Mouse (Mus musculus) liver, postnatal 0 days (tissue): ENCODE results near the gene Bbx. TPM values are rescaled to one million over a fixed set of nuclear protein-coding genes. Genes with fewer than 3 reads are reported as not detected.

ENCODE experiments used
- ATAC-seq: fragments of 200-750 bp; cut with Nextera tagmentation; 2 replicates; pipeline ENCODE4 v1.8.0; 2017; ENCODE audit warnings: mild to moderate bottlenecking, moderate library complexity
- DNase-seq: peaks from one replicate; pipeline ENCODE4 v3.0.0-alpha.2; 2016
- H3K27ac ChIP-seq: fragments of 300-500 bp; sonication (generic); 2 replicates; pipeline ENCODE4 v1.5.1; 2014; ENCODE audit warnings: antibody characterized with exemption, moderate library complexity, mild to moderate bottlenecking, low read depth
- H3K27me3 ChIP-seq: fragments of 300-500 bp; sonication (generic); 2 replicates; pipeline ENCODE4 v1.6.1; 2014; ENCODE audit warnings: low read length, control low read depth, mixed read lengths; ENCODE audit not compliant: insufficient read depth
- H3K36me3 ChIP-seq: fragments of 300-500 bp; sonication (generic); replicated peaks from 2 replicates; pipeline ENCODE4 v1.6.1; 2014; ENCODE audit warnings: mild to moderate bottlenecking, control low read depth, low read length, moderate library complexity, mixed read lengths; ENCODE audit not compliant: insufficient read depth
- H3K4me1 ChIP-seq: fragments of 300-500 bp; sonication (generic); 2 replicates; pipeline ENCODE4 v1.6.1; 2014; ENCODE audit warnings: antibody characterized with exemption, mild to moderate bottlenecking, control low read depth; ENCODE audit not compliant: insufficient read depth
- H3K4me2 ChIP-seq: fragments of 300-500 bp; sonication (generic); 2 replicates; pipeline ENCODE4 v1.6.1; 2014; ENCODE audit warnings: low read depth, mild to moderate bottlenecking, low read length, moderate library complexity, mixed read lengths
- H3K4me3 ChIP-seq: fragments of 300-500 bp; sonication (generic); 2 replicates; pipeline ENCODE4 v1.5.1; 2014; ENCODE audit warnings: low read depth, low read length
- H3K9ac ChIP-seq: fragments of 300-500 bp; sonication (generic); replicated peaks from 2 replicates; pipeline ENCODE4 v1.6.1; 2014; ENCODE audit warnings: mild to moderate bottlenecking, moderate library complexity
- H3K9me3 ChIP-seq: fragments of 300-500 bp; sonication (generic); 2 replicates; pipeline ENCODE4 v1.6.1; 2016; ENCODE audit warnings: mild to moderate bottlenecking, control low read depth, low read length, mixed read lengths
- CTCF ChIP-seq: sonication (generic); IDR thresholded peaks from 2 replicates; pipeline ENCODE4 v1.5.1; 2016; ENCODE audit warnings: antibody characterized with exemption, low read depth
- EP300 ChIP-seq: IDR thresholded peaks from 2 replicates; pipeline ENCODE4 v1.6.1; 2016; ENCODE audit warnings: antibody characterized with exemption, low read depth, mild to moderate bottlenecking
- WGBS: fragments of 180-500 bp; shearing (Covaris S2); extraction: QIAGEN DNeasy Blood & Tissue Kit; methylation state at CpG from one replicate; pipeline ENCODE4 v1.1.7; 2014; ENCODE audit not compliant: insufficient replicate concordance; 5-methylcytosine and 5-hydroxymethylcytosine counted together
- polyA plus RNA-seq: library from polyadenylated mRNA; unstranded; fragments of >200 nt; fragmentation: Nextera tagmentation; extraction: Ambion mirVana; gene quantifications from 2 replicates; pipeline ENCODE4 v1.2.1, GENCODE M21; 2015

Bbx gene
- polyA plus RNA-seq, 1 experiment from 2014 or later = 7.9 TPM

DNA sequence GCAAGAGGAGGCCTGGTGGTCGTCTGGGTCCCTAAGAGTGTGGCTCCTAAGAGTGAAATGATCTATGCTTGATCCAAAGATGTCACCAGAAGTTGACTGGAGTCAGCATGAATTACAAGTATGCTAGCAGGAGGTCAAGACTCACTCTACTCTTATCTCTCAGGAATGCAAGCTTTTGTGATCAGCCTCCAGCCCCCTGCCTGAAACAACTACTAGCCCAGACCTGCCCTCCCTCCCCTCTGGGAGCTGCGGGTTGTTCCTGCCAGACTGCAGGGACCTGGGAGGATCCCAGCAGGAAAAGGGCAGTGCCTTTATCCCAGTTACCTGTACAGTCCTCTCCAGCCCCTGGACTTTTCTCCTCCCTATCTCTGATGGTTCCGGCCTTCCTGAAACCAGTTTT lies 27.0 kb upstream of the Bbx start:
- TF ChIP-seq EP300 = no peak
- TF ChIP-seq CTCF = no peak
- no peak for ATAC-seq
- WGBS = 53% methylated on average over 3 of the region's 3 CpGs

DNA sequence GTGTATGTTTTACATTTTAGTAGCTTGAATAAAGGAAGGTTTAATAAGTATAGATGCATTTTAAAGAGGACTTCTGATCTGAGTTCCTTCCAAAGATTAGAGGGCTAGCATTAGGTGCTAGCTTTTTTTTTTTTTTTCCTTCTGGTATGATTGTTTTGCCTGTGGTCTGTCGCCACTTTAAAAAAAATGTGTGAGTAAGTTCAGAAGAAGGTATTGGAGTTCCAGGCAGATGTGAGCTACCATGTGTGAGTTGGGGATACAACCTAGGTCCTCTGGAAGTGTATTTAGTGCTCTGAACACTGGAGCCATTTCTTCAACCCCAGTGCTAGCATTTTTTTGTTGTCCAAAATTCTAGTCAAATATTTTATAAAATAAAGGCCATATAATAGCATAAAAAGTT lies 23.9 kb upstream of the Bbx start:
- no peak overlapping the region for H3K4me3 ChIP-seq
- ATAC-seq (no peak), DNase-seq (no peak)
- H3K4me1 ChIP-seq = no peaks in the 10 kb centered on the region
- H3K27ac ChIP-seq = no peak overlapping the region
- TF ChIP-seq CTCF (no peak), EP300 (no peak)
- H3K27me3 ChIP-seq = no peaks in the 10 kb centered on the region
- H3K4me2 ChIP-seq = no peak overlapping the region
- no peaks in the 10 kb centered on the region for H3K36me3 ChIP-seq
- H3K9me3 ChIP-seq = no peaks in the 10 kb centered on the region
- 62% methylated on average over 1 of the region's 1 CpGs for WGBS
- no peak overlapping the region for H3K9ac ChIP-seq

More for the DNA sequence above, 27.0 kb upstream of the Bbx start:
- Histone ChIP-seq H3K4me2 (no peak overlapping the region), H3K9ac (no peak overlapping the region), H3K9me3 (no peaks in the 10 kb centered on the region), H3K27ac (no peak overlapping the region), H3K27me3 (no peaks in the 10 kb centered on the region), H3K4me1 (no peaks in the 10 kb centered on the region), H3K36me3 (no peaks in the 10 kb centered on the region), H3K4me3 (no peak overlapping the region)
- no peak for DNase-seq

DNA sequence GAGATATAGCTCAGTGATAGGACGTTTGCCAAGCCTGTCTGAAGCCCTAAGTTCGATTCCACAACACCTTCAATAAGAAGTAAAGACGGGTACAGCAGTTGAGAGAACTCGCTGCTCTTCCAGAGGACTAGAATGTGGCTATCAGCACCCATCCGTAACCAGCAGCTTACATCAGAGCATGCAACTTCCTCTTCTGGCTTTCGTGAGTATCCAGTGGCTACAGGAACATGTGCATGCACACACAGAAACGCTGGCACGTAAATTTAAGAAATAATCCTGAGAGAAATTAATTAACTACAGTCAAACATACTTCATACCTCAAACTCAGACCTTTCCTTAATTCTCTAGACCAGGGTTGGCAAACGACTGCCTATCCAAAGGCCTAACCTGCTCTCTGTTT lies 16.9 kb upstream of the Bbx start:
- no peak overlapping the region for H3K4me2 ChIP-seq
- WGBS = 48% methylated on average over 9 of the region's 9 CpGs
- H3K27ac ChIP-seq = no peak overlapping the region
- no peak for ATAC-seq
- H3K9ac ChIP-seq = no peak overlapping the region
- no peaks in the 10 kb centered on the region for H3K4me1 ChIP-seq
- no peaks in the 10 kb centered on the region for H3K9me3 ChIP-seq
- no peaks in the 10 kb centered on the region for H3K27me3 ChIP-seq
- DNase-seq = no peak
- H3K4me3 ChIP-seq = no peak overlapping the region
- TF ChIP-seq CTCF = no peak
- TF ChIP-seq EP300 = no peak
- no peaks in the 10 kb centered on the region for H3K36me3 ChIP-seq

DNA sequence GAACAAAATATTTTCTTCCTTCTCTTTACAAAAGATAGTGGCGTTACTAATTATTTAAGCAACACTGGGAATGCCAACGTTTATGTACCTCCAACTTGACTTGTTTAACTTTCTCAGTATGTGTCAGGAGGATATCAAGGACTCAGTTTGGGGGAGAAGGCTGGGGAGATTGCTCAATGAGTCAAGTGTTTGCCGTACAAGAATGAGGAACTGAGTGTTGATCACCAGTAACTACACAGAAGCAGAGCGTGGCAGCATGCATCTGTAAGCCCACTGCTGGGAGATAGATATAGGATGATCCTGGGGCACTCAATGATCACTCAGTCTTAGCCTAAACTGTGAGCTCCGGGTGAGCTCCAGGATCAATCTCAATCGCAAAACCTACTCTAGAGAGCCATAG lies 12.8 kb upstream of the Bbx start:
- no peak for ATAC-seq
- TF ChIP-seq EP300 (no peak), CTCF (no peak)
- H3K9me3 ChIP-seq = no peaks in the 10 kb centered on the region
- no peak overlapping the region for H3K27ac ChIP-seq
- H3K4me1 ChIP-seq = no peaks in the 10 kb centered on the region
- H3K36me3 ChIP-seq = no peaks in the 10 kb centered on the region
- no peaks in the 10 kb centered on the region for H3K27me3 ChIP-seq
- WGBS = 33% methylated on average over 6 of the region's 6 CpGs
- no peak for DNase-seq
- H3K4me3 ChIP-seq = no peak overlapping the region
- no peak overlapping the region for H3K4me2 ChIP-seq
- no peak overlapping the region for H3K9ac ChIP-seq

DNA sequence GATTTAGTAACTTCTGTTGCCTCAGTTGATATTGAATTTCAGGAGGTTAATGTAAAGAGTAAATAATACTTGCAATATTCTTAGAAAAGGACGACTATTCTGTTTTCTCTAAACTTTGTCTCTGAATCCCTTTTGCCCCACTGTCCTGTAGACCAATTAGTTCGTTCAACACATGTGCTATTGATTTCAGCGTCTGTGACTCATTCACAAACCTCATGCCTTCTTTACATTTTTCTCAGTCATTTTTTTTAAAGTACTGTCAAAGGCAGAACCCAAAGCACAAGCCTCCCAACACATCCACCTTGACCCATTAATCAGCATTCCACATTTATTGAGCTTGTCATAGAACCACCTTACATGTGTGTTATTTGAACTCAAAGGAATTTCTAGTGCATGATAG lies 6.6 kb upstream of the Bbx start:
- no peak for TF ChIP-seq CTCF
- TF ChIP-seq EP300 = no peak
- H3K9ac ChIP-seq = no peak overlapping the region
- no peaks in the 10 kb centered on the region for H3K36me3 ChIP-seq
- H3K4me2 ChIP-seq = no peak overlapping the region
- 67% methylated on average over 3 of the region's 3 CpGs for WGBS
- DNase-seq = no peak
- H3K4me3 ChIP-seq = no peak overlapping the region
- no peak for ATAC-seq
- no peaks in the 10 kb centered on the region for H3K9me3 ChIP-seq
- no peak overlapping the region for H3K27ac ChIP-seq
- H3K4me1 ChIP-seq = no peaks in the 10 kb centered on the region
- no peaks in the 10 kb centered on the region for H3K27me3 ChIP-seq

DNA sequence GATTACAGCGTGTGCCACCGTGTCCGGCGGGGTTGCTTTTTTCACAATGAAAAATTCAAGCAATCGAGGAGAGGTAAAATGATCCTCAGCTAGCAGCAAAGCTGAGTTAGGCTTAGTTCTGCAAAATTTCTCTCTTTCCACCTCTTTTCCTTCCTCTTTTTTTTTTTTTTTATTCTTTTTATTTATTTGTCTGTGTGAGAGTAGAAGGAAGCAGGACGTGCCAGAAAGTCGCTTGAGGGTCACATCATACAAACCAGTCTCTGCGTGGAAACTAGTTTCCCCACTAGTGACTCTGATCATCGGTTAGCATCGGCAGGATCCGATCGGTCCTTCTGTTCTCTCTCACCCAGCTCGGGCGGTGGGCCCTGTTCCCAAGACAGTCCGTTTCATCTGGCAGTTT lies 5.6 kb upstream of the Bbx start:
- H3K27ac ChIP-seq = no peak overlapping the region
- H3K36me3 ChIP-seq = no peaks in the 10 kb centered on the region
- 64% methylated on average over 15 of the region's 15 CpGs for WGBS
- H3K9ac ChIP-seq = no peak overlapping the region
- DNase-seq = no peak
- no peaks in the 10 kb centered on the region for H3K4me1 ChIP-seq
- TF ChIP-seq CTCF (no peak), EP300 (no peak)
- no peak for ATAC-seq
- H3K27me3 ChIP-seq = no peaks in the 10 kb centered on the region
- no peak overlapping the region for H3K4me2 ChIP-seq
- H3K4me3 ChIP-seq = no peak overlapping the region
- H3K9me3 ChIP-seq = no peaks in the 10 kb centered on the region

DNA sequence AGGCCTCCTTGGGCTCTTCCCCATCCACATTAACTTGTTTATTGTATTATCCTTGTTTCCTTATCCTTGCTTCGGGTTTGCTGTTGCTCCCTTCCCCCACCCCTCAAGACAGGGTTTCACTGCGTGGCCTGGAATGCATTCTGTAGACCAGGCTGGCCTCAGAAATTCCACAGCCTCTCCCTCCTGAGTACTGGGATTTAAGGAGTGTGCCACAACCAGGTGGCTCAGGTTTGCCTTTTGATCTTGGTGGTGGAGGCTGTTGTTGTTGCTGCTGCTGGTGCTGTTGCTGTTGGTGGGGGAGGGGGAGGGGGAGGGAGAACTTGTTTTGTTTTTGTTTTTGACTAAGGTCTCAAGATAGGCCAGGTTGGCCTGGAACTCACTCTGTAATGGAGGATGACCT lies 5.1 kb upstream of the Bbx start:
- Histone ChIP-seq H3K4me3 (no peak overlapping the region), H3K4me1 (peaks cover 3% of the 10 kb centered on the region; the same call in 1 of the 2 replicates), H3K9me3 (no peaks in the 10 kb centered on the region), H3K4me2 (no peak overlapping the region), H3K9ac (no peak overlapping the region), H3K27ac (no peak overlapping the region), H3K36me3 (no peaks in the 10 kb centered on the region), H3K27me3 (no peaks in the 10 kb centered on the region)
- DNase-seq (no peak), ATAC-seq (no peak)
- WGBS = 67% methylated on average over 2 of the region's 2 CpGs
- TF ChIP-seq EP300 = no peak
- no peak for TF ChIP-seq CTCF
